In the genomic region with DNA sequence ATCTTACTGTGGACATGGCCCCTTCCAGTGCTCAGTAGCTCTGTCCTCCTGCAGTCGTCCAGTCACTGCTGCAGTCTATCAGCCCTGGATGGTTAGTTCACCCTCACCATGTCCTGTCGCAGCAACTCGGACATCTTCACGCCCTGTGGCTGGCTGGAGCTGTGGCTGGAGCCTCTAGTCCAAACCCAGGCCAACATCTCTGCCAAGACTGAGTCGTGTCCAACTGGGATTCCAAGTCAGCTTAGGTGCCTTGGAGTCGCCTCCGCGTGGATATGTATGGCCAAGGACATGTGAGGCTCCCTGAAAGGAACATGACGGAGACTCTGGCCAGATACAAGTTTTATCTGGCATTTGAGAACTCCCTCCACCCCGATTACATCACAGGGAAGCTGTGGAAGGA, we compare ENCODE assay signal across 26 mouse cellular contexts. TPM values are rescaled to one million over a fixed set of nuclear protein-coding genes. Genes with fewer than 3 reads are reported as not detected.
"Had no signal": no experiment of that assay in that cellular context is flagged by ENCODE, and none has a peak within 500 bp of the region (broad histone marks: within the 10 kb centered on the region; RNA-seq: fewer than 3 reads in every experiment).

No protein-coding gene starts in this region.

- DNase-seq: gastrocnemius, postnatal 14 days; gastrocnemius, postnatal 36 days; heart, adult 11 months; heart, adult 2 months; heart, postnatal 14 days; heart, postnatal 36 days; kidney, adult 11 months; kidney, adult 2 months; kidney, adult 9 months; kidney, postnatal 14 days; kidney, postnatal 36 days; layer of hippocampus, adult 9-11 months; layer of hippocampus, postnatal 36 days; left cerebral cortex, postnatal 4 days had no signal

- H3K27ac ChIP-seq: heart, adult 2 months; heart, embryonic 13.5 days; heart, embryonic 15.5 days; hindbrain, embryonic 12.5 days; hindbrain, embryonic 15.5 days; hindbrain, postnatal 0 days; kidney, embryonic 15.5 days; kidney, postnatal 0 days; limb, embryonic 13.5 days; limb, embryonic 15.5 days; liver, embryonic 12.5 days; liver, embryonic 14.5 days had no signal

- H3K4me3 ChIP-seq: heart, adult 2 months; heart, embryonic 13.5 days; heart, embryonic 15.5 days; hindbrain, embryonic 12.5 days; hindbrain, embryonic 15.5 days; kidney, embryonic 15.5 days; limb, embryonic 13.5 days; limb, embryonic 15.5 days; liver, embryonic 12.5 days had no signal

RNA-seq across cellular contexts. Expression of a gene that starts 19.1 kb away (rescaled TPM):
- total RNA-seq: hematopoietic stem cell, adult 5-6 weeks had no signal

RNA-seq across cellular contexts. Expression of a gene that starts 31.8 kb away (rescaled TPM):
- total RNA-seq: hematopoietic stem cell, adult 5-6 weeks had no signal
